ENCODE assay signal across 19 mouse cellular contexts in genomic region chr9:73176645-73177044, GRCm38 (mm10).
"Had no signal": no experiment of that assay in that cellular context is flagged by ENCODE, and none has a peak within 500 bp of the region (broad histone marks: within the 10 kb centered on the region; RNA-seq: fewer than 3 reads in every experiment).

No protein-coding gene starts in this region.

- H3K9me3 ChIP-seq: midbrain, embryonic 10.5 days; midbrain, embryonic 12.5 days; neural tube, embryonic 13.5 days; neural tube, embryonic 15.5 days had no signal

- H3K4me1 ChIP-seq: midbrain, embryonic 10.5 days; midbrain, embryonic 12.5 days; neural tube, embryonic 13.5 days; neural tube, embryonic 15.5 days had no signal

- H3K9ac ChIP-seq: lung, embryonic 14.5 days; midbrain, embryonic 12.5 days; neural tube, embryonic 13.5 days; neural tube, embryonic 15.5 days had no signal

- DNase-seq: lung, adult 18-20 months; lung, embryonic 14.5 days; lung, postnatal 10 days; lung, postnatal 4 days; midbrain, embryonic 14.5 days; retina, postnatal 1 day; right cerebral cortex, adult 18-20 months; right cerebral cortex, postnatal 25 days; right cerebral cortex, postnatal 4 days; spleen, adult 18-20 months; thymus, adult 18-20 months; thymus, postnatal 14 days; thymus, postnatal 36 days had no signal

- H3K4me3 ChIP-seq: midbrain, embryonic 10.5 days; midbrain, embryonic 12.5 days; myocyte; neural tube, embryonic 13.5 days; neural tube, embryonic 15.5 days had no signal

- H3K4me2 ChIP-seq: lung, embryonic 14.5 days; midbrain, embryonic 12.5 days; neural tube, embryonic 13.5 days; neural tube, embryonic 15.5 days had no signal

- H3K27me3 ChIP-seq: midbrain, embryonic 12.5 days; neural tube, embryonic 13.5 days; neural tube, embryonic 15.5 days had no signal

- H3K27ac ChIP-seq: midbrain, embryonic 10.5 days; midbrain, embryonic 12.5 days; neural tube, embryonic 13.5 days; neural tube, embryonic 15.5 days had no signal

- H3K36me3 ChIP-seq: midbrain, embryonic 10.5 days; midbrain, embryonic 12.5 days; neural tube, embryonic 13.5 days; neural tube, embryonic 15.5 days had no signal

- ATAC-seq: midbrain, embryonic 16.5 days had no signal
